Mouse (Mus musculus): ENCODE data around the gene Umodl1. TPM values are rescaled to one million over a fixed set of nuclear protein-coding genes. Genes with fewer than 3 reads are reported as not detected.

The Umodl1 gene
- polyA plus RNA-seq, 1 experiment from 2014 or later = not detected

GRCm38 (mm10) chr17:31028821-31029370 is 74.5 kb downstream of the Umodl1 start:
- WGBS = 87% methylated on average over 9 of the region's 9 CpGs
- Histone ChIP-seq H3K4me1 (peaks cover 7% of the 10 kb centered on the region), H3K4me3 (replicated peaks) (no peak overlapping the region), H3K9ac (no peak overlapping the region), H3K9me3 (no peaks in the 10 kb centered on the region), H3K4me2 (no peak overlapping the region), H3K36me3 (replicated peaks) (no peaks in the 10 kb centered on the region), H3K27ac (no peak overlapping the region), H3K27me3 (no peaks in the 10 kb centered on the region)
- no peak for ATAC-seq (ENCODE audit: low FRiP score)

GRCm38 (mm10) chr17:31029407-31029806 is 75.0 kb downstream of the Umodl1 start:
- no peak overlapping the region for H3K9ac ChIP-seq
- ATAC-seq (ENCODE audit: low FRiP score) = no peak
- no peaks in the 10 kb centered on the region for H3K36me3 ChIP-seq (replicated peaks)
- 90% methylated on average over 4 of the region's 4 CpGs for WGBS
- no peak overlapping the region for H3K27ac ChIP-seq
- H3K4me3 ChIP-seq (replicated peaks) = no peak overlapping the region
- H3K27me3 ChIP-seq = no peaks in the 10 kb centered on the region
- H3K9me3 ChIP-seq = no peaks in the 10 kb centered on the region
- H3K4me1 ChIP-seq = peaks cover 12% of the 10 kb centered on the region
- no peak overlapping the region for H3K4me2 ChIP-seq

- 92% methylated on average over 4 of the region's 4 CpGs for WGBS
Measured at GRCm38 (mm10) chr17:31032341-31032740, 77.9 kb downstream of the Umodl1 start.

GRCm38 (mm10) chr17:31033251-31033650 is 78.8 kb downstream of the Umodl1 start:
- H3K9ac ChIP-seq = no peak overlapping the region
- ATAC-seq (ENCODE audit: low FRiP score) = no peak
- 70% methylated on average over 2 of the region's 2 CpGs for WGBS
- no peaks in the 10 kb centered on the region for H3K9me3 ChIP-seq
- peak overlapping the region; percentile 59; the same call in 1 of the 2 replicates for H3K27ac ChIP-seq
- H3K4me1 ChIP-seq = peaks cover 22% of the 10 kb centered on the region
- H3K4me3 ChIP-seq (replicated peaks) = no peak overlapping the region
- H3K27me3 ChIP-seq = no peaks in the 10 kb centered on the region
- no peak overlapping the region for H3K4me2 ChIP-seq
- no peaks in the 10 kb centered on the region for H3K36me3 ChIP-seq (replicated peaks)

More at GRCm38 (mm10) chr17:31032341-31032740, 77.9 kb downstream of the Umodl1 start:
- Histone ChIP-seq H3K4me1 (peaks cover 22% of the 10 kb centered on the region), H3K4me3 (replicated peaks) (no peak overlapping the region), H3K9ac (no peak overlapping the region), H3K27ac (no peak overlapping the region), H3K36me3 (replicated peaks) (no peaks in the 10 kb centered on the region), H3K4me2 (no peak overlapping the region), H3K9me3 (no peaks in the 10 kb centered on the region), H3K27me3 (no peaks in the 10 kb centered on the region)
- no peak for ATAC-seq (ENCODE audit: low FRiP score)

- H3K4me1 ChIP-seq = peaks cover 22% of the 10 kb centered on the region
- H3K27me3 ChIP-seq = no peaks in the 10 kb centered on the region
- H3K4me3 ChIP-seq (replicated peaks) = no peak overlapping the region
- H3K9ac ChIP-seq = no peak overlapping the region
- no peaks in the 10 kb centered on the region for H3K9me3 ChIP-seq
- no peak overlapping the region for H3K4me2 ChIP-seq
- no peaks in the 10 kb centered on the region for H3K36me3 ChIP-seq (replicated peaks)
- peak overlapping the region; percentile 59; the same call in 1 of the 2 replicates for H3K27ac ChIP-seq
- 0 out of 2 replicates have a peak, but pooled peaks have one; percentile 41 for ATAC-seq (ENCODE audit: low FRiP score)
- 50% methylated on average over 5 of the region's 5 CpGs for WGBS
Measured at GRCm38 (mm10) chr17:31034165-31034564, 79.7 kb downstream of the Umodl1 start.

GRCm38 (mm10) chr17:31034674-31035356 is 80.4 kb downstream of the Umodl1 start:
- H3K27ac ChIP-seq = no peak overlapping the region
- no peaks in the 10 kb centered on the region for H3K36me3 ChIP-seq (replicated peaks)
- 89% methylated on average over 9 of the region's 9 CpGs for WGBS
- H3K9ac ChIP-seq = no peak overlapping the region
- no peak overlapping the region for H3K4me2 ChIP-seq
- no peaks in the 10 kb centered on the region for H3K27me3 ChIP-seq
- peaks cover 22% of the 10 kb centered on the region for H3K4me1 ChIP-seq
- ATAC-seq (ENCODE audit: low FRiP score) = no peak
- no peaks in the 10 kb centered on the region for H3K9me3 ChIP-seq
- no peak overlapping the region for H3K4me3 ChIP-seq (replicated peaks)

GRCm38 (mm10) chr17:31036168-31036876 is 81.9 kb downstream of the Umodl1 start:
- 79% methylated on average over 22 of the region's 22 CpGs for WGBS
- Histone ChIP-seq H3K4me3 (replicated peaks) (no peak overlapping the region), H3K27ac (no peak overlapping the region), H3K9me3 (no peaks in the 10 kb centered on the region), H3K4me1 (peaks cover 22% of the 10 kb centered on the region), H3K27me3 (no peaks in the 10 kb centered on the region), H3K36me3 (replicated peaks) (no peaks in the 10 kb centered on the region), H3K4me2 (no peak overlapping the region), H3K9ac (no peak overlapping the region)
- ATAC-seq (ENCODE audit: low FRiP score) = no peak

- no peak overlapping the region for H3K9ac ChIP-seq
- peaks cover 22% of the 10 kb centered on the region for H3K4me1 ChIP-seq
- WGBS = 78% methylated on average over 8 of the region's 8 CpGs
- no peaks in the 10 kb centered on the region for H3K36me3 ChIP-seq (replicated peaks)
- ATAC-seq (ENCODE audit: low FRiP score) = no peak
- H3K27me3 ChIP-seq = no peaks in the 10 kb centered on the region
- H3K27ac ChIP-seq = no peak overlapping the region
- H3K4me2 ChIP-seq = no peak overlapping the region
- no peaks in the 10 kb centered on the region for H3K9me3 ChIP-seq
- H3K4me3 ChIP-seq (replicated peaks) = no peak overlapping the region
Measured at GRCm38 (mm10) chr17:31037331-31037730, 82.9 kb downstream of the Umodl1 start.

- H3K9ac ChIP-seq = no peak overlapping the region
- H3K4me3 ChIP-seq (replicated peaks) = no peak overlapping the region
- H3K4me2 ChIP-seq = no peak overlapping the region
- H3K9me3 ChIP-seq = no peaks in the 10 kb centered on the region
- no peak for ATAC-seq (ENCODE audit: low FRiP score)
- H3K27ac ChIP-seq = no peak overlapping the region
- no peaks in the 10 kb centered on the region for H3K27me3 ChIP-seq
- peaks cover 20% of the 10 kb centered on the region for H3K4me1 ChIP-seq
- H3K36me3 ChIP-seq (replicated peaks) = no peaks in the 10 kb centered on the region
- 88% methylated on average over 4 of the region's 4 CpGs for WGBS
Measured at GRCm38 (mm10) chr17:31038381-31038780, 83.9 kb downstream of the Umodl1 start.

- H3K9ac ChIP-seq = no peak overlapping the region
- no peaks in the 10 kb centered on the region for H3K27me3 ChIP-seq
- no peak overlapping the region for H3K4me2 ChIP-seq
- 75% methylated on average over 7 of the region's 7 CpGs for WGBS
- H3K27ac ChIP-seq = no peak overlapping the region
- H3K4me3 ChIP-seq (replicated peaks) = no peak overlapping the region
- ATAC-seq (ENCODE audit: low FRiP score) = no peak
- peaks cover 10% of the 10 kb centered on the region for H3K4me1 ChIP-seq
- H3K9me3 ChIP-seq = no peaks in the 10 kb centered on the region
- no peaks in the 10 kb centered on the region for H3K36me3 ChIP-seq (replicated peaks)
Measured at GRCm38 (mm10) chr17:31039626-31040025, 85.2 kb downstream of the Umodl1 start.

- 85% methylated on average over 7 of the region's 7 CpGs for WGBS
- H3K9ac ChIP-seq = no peak overlapping the region
- no peak overlapping the region for H3K4me3 ChIP-seq (replicated peaks)
- ATAC-seq (ENCODE audit: low FRiP score) = no peak
- H3K27me3 ChIP-seq = no peaks in the 10 kb centered on the region
- no peaks in the 10 kb centered on the region for H3K9me3 ChIP-seq
- H3K4me1 ChIP-seq = peaks cover 10% of the 10 kb centered on the region
- H3K4me2 ChIP-seq = no peak overlapping the region
- H3K36me3 ChIP-seq (replicated peaks) = no peaks in the 10 kb centered on the region
- no peak overlapping the region for H3K27ac ChIP-seq
Measured at GRCm38 (mm10) chr17:31040421-31040820, 86.0 kb downstream of the Umodl1 start.

GRCm38 (mm10) chr17:31042751-31043150 is 88.3 kb downstream of the Umodl1 start:
- Histone ChIP-seq H3K27me3 (no peaks in the 10 kb centered on the region), H3K9me3 (no peaks in the 10 kb centered on the region), H3K4me3 (replicated peaks) (no peak overlapping the region), H3K27ac (no peak overlapping the region), H3K4me2 (no peak overlapping the region), H3K9ac (no peak overlapping the region), H3K36me3 (replicated peaks) (no peaks in the 10 kb centered on the region), H3K4me1 (no peaks in the 10 kb centered on the region)
- whole genome bisulfite sequencing = 83% methylated on average over 2 of the region's 2 CpGs
- no peak for ATAC-seq (ENCODE audit: low FRiP score)
